Mouse (Mus musculus) bone marrow macrophage, adult 2 months (primary cell): ENCODE data around the gene Rpl27.

Source experiments
- CTCF ChIP-seq: IDR thresholded peaks from 2 replicates; pipeline ENCODE4 v1.5.1; 2012; ENCODE audit warnings: low read depth, mild to moderate bottlenecking, low read length, moderate library complexity
- POLR2A ChIP-seq: IDR thresholded peaks from 2 replicates; pipeline ENCODE4 v1.6.1; 2012; ENCODE audit warnings: mild to moderate bottlenecking, low read depth, low read length, borderline replicate concordance

GRCm38 (mm10) chr11:101419610-101420009, 22.5 kb upstream of the Rpl27 start:
- TF ChIP-seq CTCF (no peak), POLR2A (no peak)
